Mouse (Mus musculus) midbrain, embryonic 14.5 days (tissue): Measurements from ENCODE around the gene Gng13. TPM values are rescaled to one million over a fixed set of nuclear protein-coding genes. Genes with fewer than 3 reads are reported as not detected.
A peak's percentile ranks its signal among the peaks of the same experiment; 100 is the strongest.

Experiments used
- ATAC-seq: fragments of 200-750 bp; cut with Nextera tagmentation; 2 replicates; pipeline ENCODE4 v1.8.0; 2017; ENCODE audit warnings: moderate number of reproducible peaks, moderate library complexity; ENCODE audit not compliant: low FRiP score, low TSS enrichment
- DNase-seq: peaks from one replicate; pipeline ENCODE4 v3.0.0-alpha.2; 2015
- H3K27ac ChIP-seq: fragments of 300-500 bp; sonication (generic); replicated peaks from 2 replicates; pipeline ENCODE4 v1.5.1; 2014; ENCODE audit warnings: mild to moderate bottlenecking, low read depth, low read length, moderate library complexity
- H3K27me3 ChIP-seq: fragments of 300-500 bp; sonication (generic); 2 replicates; pipeline ENCODE4 v1.6.1; 2014; ENCODE audit warnings: low read length, control low read depth, mixed read lengths; ENCODE audit not compliant: control insufficient read depth, insufficient read depth
- H3K36me3 ChIP-seq: fragments of 300-500 bp; sonication (generic); 2 replicates; pipeline ENCODE4 v1.6.1; 2014; ENCODE audit warnings: low read length, control low read depth; ENCODE audit not compliant: control insufficient read depth, insufficient read depth
- H3K4me1 ChIP-seq: fragments of 300-500 bp; sonication (generic); 2 replicates; pipeline ENCODE4 v1.6.1; 2014; ENCODE audit warnings: mild to moderate bottlenecking, antibody characterized with exemption, low read length, control low read depth; ENCODE audit not compliant: control insufficient read depth, insufficient read depth
- H3K4me2 ChIP-seq: fragments of 300-500 bp; sonication (generic); 2 replicates; pipeline ENCODE4 v1.6.1; 2014; ENCODE audit warnings: mild to moderate bottlenecking, low read length, moderate library complexity
- H3K4me3 ChIP-seq: fragments of 300-500 bp; sonication (generic); replicated peaks from 2 replicates; pipeline ENCODE4 v1.5.1; 2014; ENCODE audit warnings: low read depth, low read length
- H3K9ac ChIP-seq: fragments of 300-500 bp; sonication (generic); replicated peaks from 2 replicates; pipeline ENCODE4 v1.6.1; 2014; ENCODE audit warnings: mild to moderate bottlenecking, low read length, moderate library complexity
- H3K9me3 ChIP-seq: fragments of 300-500 bp; sonication (generic); 2 replicates; pipeline ENCODE4 v1.6.1; 2016; ENCODE audit warnings: low read length, control low read depth, mixed read lengths; ENCODE audit not compliant: control insufficient read depth
- WGBS: fragments of 180-500 bp; shearing (Covaris S2); extraction: QIAGEN DNeasy Blood & Tissue Kit; methylation state at CpG from one replicate; pipeline ENCODE4 v1.1.7; 2014; 5-methylcytosine and 5-hydroxymethylcytosine counted together
- polyA plus RNA-seq: library from polyadenylated mRNA; unstranded; fragments of >200 nt; fragmentation: Nextera tagmentation; extraction: Ambion mirVana; gene quantifications from 2 replicates; pipeline ENCODE4 v1.2.1, GENCODE M21; 2014

Gng13 gene
- polyA plus RNA-seq: 4.3 and 6.0 TPM in 2 replicates

DNA sequence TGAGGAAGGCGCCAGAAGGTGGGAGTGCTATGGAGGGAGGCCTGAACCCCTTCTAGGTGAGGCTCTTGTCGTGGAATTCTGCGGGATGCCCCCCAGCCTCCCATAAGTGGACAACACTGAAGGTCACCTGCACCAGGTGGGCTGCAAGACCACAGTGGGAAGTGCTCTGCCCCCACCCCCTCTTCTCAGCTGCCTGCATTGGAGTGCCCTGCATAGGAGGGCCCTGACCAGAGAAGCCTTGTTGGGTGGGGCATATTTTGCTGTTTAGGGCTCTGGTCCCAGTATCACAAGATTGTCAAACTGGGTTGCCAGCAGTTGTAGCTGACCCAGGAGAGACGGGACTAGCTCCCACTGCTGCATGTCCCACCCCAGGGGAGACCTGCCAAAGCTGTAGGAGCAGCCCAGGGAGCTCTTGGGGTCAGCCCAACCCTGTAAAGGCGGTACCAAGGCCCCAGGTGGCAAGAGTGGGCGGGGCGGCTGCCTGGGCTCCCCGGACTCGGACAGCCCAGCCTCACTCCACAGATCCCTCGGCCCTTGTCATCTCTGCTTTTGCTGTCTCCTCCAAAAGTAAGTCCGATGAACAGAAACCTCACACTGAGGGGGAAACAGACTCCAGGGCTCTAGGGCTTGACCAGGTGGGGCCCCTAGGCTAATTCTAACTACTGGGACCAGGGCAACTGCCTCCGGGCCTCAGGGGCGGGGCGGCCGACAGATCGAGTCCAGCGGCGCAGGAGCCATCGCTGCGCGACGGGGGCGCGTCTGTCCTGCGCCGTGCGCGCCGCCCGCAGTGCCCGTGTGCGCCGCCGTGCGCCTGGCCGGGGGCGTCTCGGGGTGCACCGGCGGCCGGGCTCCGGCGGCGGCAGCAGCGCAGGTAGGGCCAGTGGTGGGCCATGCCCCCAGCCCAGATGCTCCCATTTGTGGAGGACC is at the start of gene Gng13:
TSS of gene Gng13 (plus strand) at position 461 of the 927 bp plus-strand sequence.
- Histone ChIP-seq H3K27ac (no peak within 1 kb of the TSS), H3K4me2 (peak within 1 kb of the TSS; percentile 64), H3K4me1 (no peaks in the 10 kb centered on the region), H3K27me3 (peaks cover 25% of the 10 kb centered on the region), H3K4me3 (peak within 1 kb of the TSS; percentile 36), H3K36me3 (no peaks in the 10 kb centered on the region), H3K9ac (peak within 1 kb of the TSS; percentile 50), H3K9me3 (no peaks in the 10 kb centered on the region)
- 1% methylated on average over 45 of the region's 45 CpGs for WGBS
- DNase-seq (peak; percentile 37), ATAC-seq (no peak)

DNA sequence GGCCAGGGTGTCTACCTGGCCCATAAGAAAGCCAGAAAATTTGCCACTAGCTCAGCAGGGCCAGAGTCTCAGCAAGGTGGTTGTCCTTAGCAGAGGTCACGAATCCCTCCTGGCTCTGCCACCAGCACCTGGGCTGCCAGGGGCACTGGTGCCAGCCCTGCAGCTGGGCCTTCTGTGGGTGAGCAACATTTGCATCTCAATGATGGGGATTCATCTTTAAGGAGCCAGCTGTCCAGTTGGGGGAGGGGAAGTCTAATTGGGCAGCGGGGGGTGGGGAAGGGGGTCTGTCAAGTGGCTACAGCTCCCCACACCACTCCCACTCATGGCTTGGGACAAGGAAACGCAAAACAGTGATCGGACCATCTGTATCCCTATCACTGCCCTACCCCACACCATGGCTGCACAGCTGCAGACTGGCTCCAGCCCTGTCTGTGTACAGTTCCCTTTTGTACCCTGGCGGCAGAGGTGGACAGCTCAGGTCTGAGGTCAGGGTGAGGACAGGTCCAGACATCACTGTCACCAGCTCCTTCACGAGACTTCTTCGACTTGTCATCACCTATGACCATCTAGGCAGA is 48.4 kb upstream of the Gng13 start:
- Histone ChIP-seq H3K9me3 (no peaks in the 10 kb centered on the region), H3K36me3 (no peaks in the 10 kb centered on the region), H3K4me3 (no peak overlapping the region), H3K27ac (no peak overlapping the region), H3K9ac (no peak overlapping the region), H3K4me2 (no peak overlapping the region), H3K4me1 (peaks cover 2% of the 10 kb centered on the region), H3K27me3 (no peaks in the 10 kb centered on the region)
- WGBS: 71% methylated on average over 7 of the region's 7 CpGs
- ATAC-seq (no peak), DNase-seq (peak; percentile 28)

DNA sequence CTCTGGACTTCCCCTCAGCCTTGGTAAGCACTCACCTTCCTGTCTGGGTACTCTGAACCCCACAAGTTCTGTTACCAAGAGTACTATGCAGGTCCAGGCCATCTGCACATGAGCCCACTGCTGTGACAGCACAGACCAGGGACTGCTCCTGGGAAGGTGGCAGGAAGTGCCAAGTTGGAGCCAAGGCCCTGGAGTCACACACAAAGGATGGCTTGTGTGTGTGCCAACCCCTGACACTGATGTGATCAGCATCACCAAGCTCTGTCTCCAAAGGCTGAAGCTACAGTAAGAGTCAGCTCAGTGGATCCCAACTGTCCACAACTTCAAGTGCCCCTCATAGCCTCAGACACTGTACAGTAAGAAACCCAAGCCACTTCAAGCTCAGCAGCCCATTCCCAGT is 44.0 kb upstream of the Gng13 start:
- Histone ChIP-seq H3K27me3 (no peaks in the 10 kb centered on the region), H3K9me3 (no peaks in the 10 kb centered on the region), H3K9ac (no peak overlapping the region), H3K4me3 (no peak overlapping the region), H3K4me2 (no peak overlapping the region), H3K4me1 (no peaks in the 10 kb centered on the region; the same call in none of the 2 replicates), H3K36me3 (no peaks in the 10 kb centered on the region), H3K27ac (no peak overlapping the region)
- no peak for ATAC-seq
- peak; percentile 8 for DNase-seq

DNA sequence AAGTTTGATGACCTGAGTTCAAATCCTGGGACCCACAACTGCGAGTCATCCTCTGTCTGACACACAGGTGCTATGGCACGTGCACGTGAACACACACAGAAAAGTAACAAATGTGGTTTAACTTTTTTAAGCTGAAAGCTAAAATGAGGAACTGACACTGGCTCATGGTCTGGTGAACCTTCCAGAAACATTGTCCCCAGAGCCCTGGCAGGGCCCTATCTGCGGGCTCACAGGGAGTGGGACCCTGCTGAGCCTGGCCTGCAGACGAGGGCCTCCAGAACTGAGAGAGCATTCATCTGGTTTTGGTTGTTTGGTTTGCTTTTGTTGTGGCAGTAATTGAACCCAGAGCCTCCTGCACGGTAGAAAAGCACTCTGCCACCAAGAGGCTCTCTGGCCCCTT is 39.0 kb upstream of the Gng13 start:
- ATAC-seq (no peak), DNase-seq (no peak)
- H3K4me3 ChIP-seq: no peak overlapping the region
- H3K9me3 ChIP-seq: no peaks in the 10 kb centered on the region
- H3K36me3 ChIP-seq: no peaks in the 10 kb centered on the region
- no peak overlapping the region for H3K27ac ChIP-seq
- WGBS: 62% methylated on average over 6 of the region's 6 CpGs
- H3K9ac ChIP-seq: no peak overlapping the region
- no peak overlapping the region for H3K4me2 ChIP-seq
- peaks cover 13% of the 10 kb centered on the region for H3K4me1 ChIP-seq
- H3K27me3 ChIP-seq: no peaks in the 10 kb centered on the region

DNA sequence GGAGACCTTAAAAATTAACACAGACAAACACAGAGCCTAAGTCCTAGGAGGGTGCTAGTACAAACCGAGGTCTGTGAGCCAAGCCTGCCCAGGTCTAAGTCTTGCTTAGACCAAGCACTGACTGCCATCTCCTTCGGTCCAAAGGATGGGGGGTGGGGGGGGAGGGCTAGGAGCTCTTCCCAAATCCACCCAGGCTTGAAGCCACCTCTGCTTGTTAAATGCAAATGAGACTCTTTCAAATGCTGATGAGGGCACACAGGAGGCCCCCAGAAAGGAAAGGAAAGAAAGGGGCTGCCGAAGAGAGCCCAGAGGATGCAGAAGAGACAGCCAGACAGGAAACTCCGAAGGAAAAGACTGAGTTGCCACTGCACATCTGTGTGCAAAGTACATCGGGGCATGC is 37.2 kb upstream of the Gng13 start:
- 1% methylated on average over 5 of the region's 5 CpGs for WGBS
- peak; percentile 40 for DNase-seq
- ATAC-seq: no peak
- Histone ChIP-seq H3K36me3 (no peaks in the 10 kb centered on the region), H3K4me3 (no peak overlapping the region), H3K27ac (0 out of 2 replicates have a peak overlapping the region, but pooled peaks have one; percentile 8), H3K4me1 (peaks cover 13% of the 10 kb centered on the region), H3K9ac (0 out of 2 replicates have a peak overlapping the region, but pooled peaks have one; percentile 6), H3K9me3 (no peaks in the 10 kb centered on the region), H3K27me3 (no peaks in the 10 kb centered on the region), H3K4me2 (peak overlapping the region; percentile 10; the same call in 1 of the 2 replicates)

DNA sequence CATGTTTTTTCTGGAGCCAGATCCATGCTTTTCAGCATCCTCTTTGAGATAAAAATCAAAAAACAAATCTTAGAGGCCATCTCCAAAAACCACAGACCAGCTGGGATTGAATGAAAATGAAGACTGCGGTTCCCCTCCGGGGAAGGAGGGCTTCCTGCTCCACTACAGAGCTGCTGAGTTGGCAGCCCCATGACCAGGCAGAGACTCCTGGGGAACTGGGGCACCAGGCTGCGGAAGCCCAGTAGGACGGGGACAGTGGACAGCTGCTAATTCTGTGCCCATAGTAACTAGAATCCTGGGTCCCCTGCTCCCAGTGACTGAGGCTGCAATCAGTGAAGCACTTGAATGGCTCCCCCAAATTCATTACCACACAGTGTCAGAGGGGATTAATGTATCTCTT is 35.3 kb upstream of the Gng13 start:
- Histone ChIP-seq H3K4me2 (no peak overlapping the region), H3K27ac (no peak overlapping the region), H3K4me1 (peaks cover 13% of the 10 kb centered on the region), H3K9ac (no peak overlapping the region), H3K4me3 (no peak overlapping the region), H3K9me3 (no peaks in the 10 kb centered on the region), H3K36me3 (no peaks in the 10 kb centered on the region), H3K27me3 (no peaks in the 10 kb centered on the region)
- no peak for DNase-seq
- 86% methylated on average over 4 of the region's 4 CpGs for WGBS
- ATAC-seq: no peak

DNA sequence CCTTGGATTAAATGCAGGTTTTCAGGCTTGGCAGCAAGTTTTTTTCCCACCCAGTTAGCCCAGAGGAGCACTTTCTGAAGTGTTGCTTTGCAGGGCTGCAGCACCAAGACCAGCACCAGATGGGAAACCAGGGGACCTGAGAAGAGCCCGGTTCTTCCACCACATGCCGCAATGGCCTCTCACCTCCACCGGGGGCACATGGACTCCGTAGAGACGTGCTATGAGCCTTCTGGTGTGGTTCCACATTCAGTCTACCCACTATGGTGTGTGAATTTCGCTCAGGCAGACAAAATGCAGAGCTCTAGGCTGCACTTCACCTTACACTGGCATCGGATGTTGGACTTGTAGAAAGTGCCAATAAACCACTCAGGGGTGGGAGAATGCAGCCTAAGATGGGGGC is 30.6 kb upstream of the Gng13 start:
- Histone ChIP-seq H3K9ac (no peak overlapping the region), H3K27ac (no peak overlapping the region), H3K4me3 (no peak overlapping the region), H3K4me1 (no peaks in the 10 kb centered on the region), H3K9me3 (no peaks in the 10 kb centered on the region), H3K27me3 (no peaks in the 10 kb centered on the region), H3K4me2 (no peak overlapping the region), H3K36me3 (no peaks in the 10 kb centered on the region)
- DNase-seq (peak; percentile 47), ATAC-seq (no peak)
- WGBS: 48% methylated on average over 7 of the region's 7 CpGs

DNA sequence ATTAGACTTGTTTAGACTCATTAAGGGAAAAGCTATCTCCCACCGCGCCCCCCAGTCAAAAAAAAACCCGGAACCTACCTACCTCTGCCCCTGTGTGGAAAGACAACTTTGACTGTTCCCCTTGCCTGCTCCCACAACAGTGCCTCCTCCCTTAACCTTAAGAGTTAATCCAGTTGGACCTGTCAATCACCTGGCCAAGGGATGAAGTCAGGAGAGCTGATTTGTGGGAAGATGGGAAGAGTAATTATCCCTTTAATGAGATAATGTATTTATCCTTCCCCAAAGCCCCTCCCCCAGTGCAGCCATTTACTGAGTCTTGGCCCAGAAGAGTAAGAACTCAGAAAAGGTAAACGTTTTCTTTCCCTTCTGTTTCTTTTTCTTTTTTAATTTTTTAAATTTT is 28.0 kb upstream of the Gng13 start:
- Histone ChIP-seq H3K4me3 (no peak overlapping the region), H3K4me1 (no peaks in the 10 kb centered on the region), H3K27me3 (no peaks in the 10 kb centered on the region), H3K36me3 (no peaks in the 10 kb centered on the region), H3K9ac (no peak overlapping the region), H3K4me2 (no peak overlapping the region), H3K9me3 (no peaks in the 10 kb centered on the region), H3K27ac (no peak overlapping the region)
- no peak for DNase-seq
- WGBS: 77% methylated on average over 4 of the region's 4 CpGs
- ATAC-seq: no peak
